Mouse (Mus musculus) c-Kit-positive CD71-negative TER-119-negative erythroid progenitor cells, embryonic 14.5 days (primary cell): ENCODE measurements around the gene 1810055G02Rik.
A peak's percentile ranks its signal among the peaks of the same experiment; 100 is the strongest.

Experiments
- DNase-seq: peaks from one replicate; pipeline ENCODE4 v3.0.0-alpha.2; 2013; ENCODE audit warnings: low read depth

The 1810055G02Rik gene

GRCm38 (mm10) chr19:3695471-3695870, 12.6 kb upstream of the 1810055G02Rik start:
- DNase-seq, result no peak

- DNase-seq, result no peak
Measured at GRCm38 (mm10) chr19:3695976-3696375, 12.1 kb upstream of the 1810055G02Rik start.

- DNase-seq, result no peak
Measured at GRCm38 (mm10) chr19:3698035-3698434, 10.1 kb upstream of the 1810055G02Rik start.

GRCm38 (mm10) chr19:3699508-3700438, 8.3 kb upstream of the 1810055G02Rik start:
- peak; percentile 77 for DNase-seq

- DNase-seq, result no peak
Measured at GRCm38 (mm10) chr19:3702460-3702859, 5.6 kb upstream of the 1810055G02Rik start.

- no peak for DNase-seq
Measured at GRCm38 (mm10) chr19:3706258-3706657, 1.8 kb upstream of the 1810055G02Rik start.

- DNase-seq, result no peak
Measured at GRCm38 (mm10) chr19:3707553-3707952, 540 bp upstream of the 1810055G02Rik start.

- DNase-seq, result no peak
Measured at GRCm38 (mm10) chr19:3709013-3709787, 1.1 kb downstream of the 1810055G02Rik start.

- no peak for DNase-seq
Measured at GRCm38 (mm10) chr19:3710436-3710835, 2.3 kb downstream of the 1810055G02Rik start.

- DNase-seq, result no peak
Measured at GRCm38 (mm10) chr19:3714381-3714780, 6.3 kb downstream of the 1810055G02Rik start.

- peak; percentile 68 for DNase-seq
Measured at GRCm38 (mm10) chr19:3718481-3719361, 10.6 kb downstream of the 1810055G02Rik start.

GRCm38 (mm10) chr19:3719362-3719891, 11.3 kb downstream of the 1810055G02Rik start:
- DNase-seq, result peak; percentile 32

- DNase-seq, result no peak
Measured at GRCm38 (mm10) chr19:3723170-3723569, 15.1 kb downstream of the 1810055G02Rik start.

- peak; percentile 54 for DNase-seq
Measured at GRCm38 (mm10) chr19:3723904-3724303, 15.8 kb downstream of the 1810055G02Rik start.

- peak; percentile 73 for DNase-seq
Measured at GRCm38 (mm10) chr19:3724779-3725178, 16.7 kb downstream of the 1810055G02Rik start.

GRCm38 (mm10) chr19:3728901-3729300, 20.8 kb downstream of the 1810055G02Rik start:
- DNase-seq, result no peak

GRCm38 (mm10) chr19:3730781-3731646, 22.9 kb downstream of the 1810055G02Rik start:
- DNase-seq, result no peak

GRCm38 (mm10) chr19:3736001-3736400, 27.9 kb downstream of the 1810055G02Rik start:
- DNase-seq, result no peak

GRCm38 (mm10) chr19:3739650-3740049, 31.6 kb downstream of the 1810055G02Rik start:
- DNase-seq, result no peak

- no peak for DNase-seq
Measured at GRCm38 (mm10) chr19:3742716-3743115, 34.6 kb downstream of the 1810055G02Rik start.

- no peak for DNase-seq
Measured at GRCm38 (mm10) chr19:3743362-3743761, 35.3 kb downstream of the 1810055G02Rik start.
